In genomic region chr6:8462447-8462846, GRCm38 (mm10) we compare ENCODE assay signal across 32 mouse cellular contexts. TPM values are rescaled to one million over a fixed set of nuclear protein-coding genes. Genes with fewer than 3 reads are reported as not detected.
DNase-seq lines count a peak whose midpoint lies in the region; ATAC-seq and TF ChIP-seq lines count a peak whose summit lies in the region.
"Had no signal": no experiment of that assay in that cellular context is flagged by ENCODE, and none has a peak within 500 bp of the region (broad histone marks: within the 10 kb centered on the region; RNA-seq: fewer than 3 reads in every experiment).

No protein-coding gene starts in this region.

- 70% methylated on average over 2 of the region's 2 CpGs for WGBS in kidney, embryonic 16.5 days
- 79% methylated on average over 2 of the region's 2 CpGs for WGBS in intestine, embryonic 15.5 days
- 39% methylated on average over 2 of the region's 2 CpGs for WGBS in intestine, postnatal 0 days

- 0 out of 2 replicates have a peak, but pooled peaks cover under 1% of the 10 kb centered on the region for H3K4me1 ChIP-seq in kidney, embryonic 16.5 days (ENCODE audit: insufficient read depth, low read length)
- H3K4me1 ChIP-seq in intestine, embryonic 15.5 days (replicated peaks): no peaks in the 10 kb centered on the region
- no peaks in the 10 kb centered on the region for H3K4me1 ChIP-seq in intestine, postnatal 0 days (replicated peaks; ENCODE audit: control insufficient read depth, insufficient read depth, low read length)
- H3K4me1 ChIP-seq: embryonic facial prominence, embryonic 10.5 days; embryonic facial prominence, embryonic 13.5 days; heart, embryonic 10.5 days had no signal

- no peak overlapping the region for H3K9ac ChIP-seq in kidney, embryonic 16.5 days (replicated peaks; ENCODE audit: low read length)
- no peak overlapping the region for H3K9ac ChIP-seq in intestine, embryonic 15.5 days
- H3K9ac ChIP-seq in intestine, postnatal 0 days (ENCODE audit: low read depth, low read length): no peak overlapping the region
- H3K9ac ChIP-seq: embryonic facial prominence, embryonic 13.5 days; forebrain, embryonic 12.5 days; forebrain, embryonic 15.5 days; heart, embryonic 13.5 days; hindbrain, embryonic 14.5 days had no signal

- no peak overlapping the region for H3K27ac ChIP-seq in kidney, embryonic 16.5 days (ENCODE audit: low read length)
- no peak overlapping the region for H3K27ac ChIP-seq in intestine, embryonic 15.5 days
- H3K27ac ChIP-seq in intestine, postnatal 0 days (ENCODE audit: low read depth, low read length): no peak overlapping the region
- H3K27ac ChIP-seq: embryonic facial prominence, embryonic 10.5 days; embryonic facial prominence, embryonic 13.5 days; forebrain, embryonic 12.5 days; forebrain, embryonic 15.5 days; heart, adult 2 months; heart, embryonic 10.5 days; heart, embryonic 13.5 days; hindbrain, embryonic 14.5 days had no signal

- H3K36me3 ChIP-seq in kidney, embryonic 16.5 days (ENCODE audit: insufficient read depth, low read length): no peaks in the 10 kb centered on the region
- no peaks in the 10 kb centered on the region for H3K36me3 ChIP-seq in intestine, embryonic 15.5 days
- H3K36me3 ChIP-seq in intestine, postnatal 0 days (ENCODE audit: control insufficient read depth, insufficient read depth): no peaks in the 10 kb centered on the region
- H3K36me3 ChIP-seq: embryonic facial prominence, embryonic 10.5 days; embryonic facial prominence, embryonic 13.5 days; forebrain, embryonic 12.5 days; forebrain, embryonic 15.5 days; G1E; heart, embryonic 10.5 days; heart, embryonic 13.5 days had no signal

- peak; percentile 63; the same call in 1 of the 2 replicates for ATAC-seq in kidney, embryonic 16.5 days (ENCODE audit: low FRiP score, low TSS enrichment)
- ATAC-seq in intestine, embryonic 15.5 days: peak; percentile 63
- ATAC-seq in intestine, postnatal 0 days: peak; percentile 79
- ATAC-seq: forebrain, embryonic 15.5 days; Patski had no signal

- peak; percentile 59 for DNase-seq in kidney, adult 9 months
- DNase-seq in kidney, adult 18-20 months: no peak
- no peak for DNase-seq in kidney, postnatal 25 days
- DNase-seq in right cerebral cortex, postnatal 10 days (ENCODE audit: low spot score in 2 of 2): no peak
- DNase-seq in cerebellum, postnatal 4 days (ENCODE audit: low spot score in 2 of 2): no peak
- DNase-seq: adrenal gland, adult 2 months; adrenal gland, postnatal 14 days; B cell, adult 2 months; cerebellum, adult 11 months; cerebellum, adult 2 months; cerebellum, adult 9-11 months; cerebellum, postnatal 25 days; embryo, embryonic 11 days; gastrocnemius, postnatal 10 days; gastrocnemius, postnatal 36 days; heart, adult 2 months; heart, postnatal 14 days; heart, postnatal 4 days had no signal

- H3K9me3 ChIP-seq in kidney, embryonic 16.5 days (ENCODE audit: low read length): no peaks in the 10 kb centered on the region
- H3K9me3 ChIP-seq in intestine, embryonic 15.5 days: no peaks in the 10 kb centered on the region
- H3K9me3 ChIP-seq in intestine, postnatal 0 days (ENCODE audit: control insufficient read depth): no peaks in the 10 kb centered on the region
- H3K9me3 ChIP-seq: embryonic facial prominence, embryonic 10.5 days; embryonic facial prominence, embryonic 13.5 days; forebrain, embryonic 12.5 days; forebrain, embryonic 15.5 days; G1E; heart, embryonic 10.5 days; heart, embryonic 13.5 days had no signal

- no peaks in the 10 kb centered on the region for H3K27me3 ChIP-seq in kidney, embryonic 16.5 days (ENCODE audit: insufficient read depth, low read length)
- H3K27me3 ChIP-seq in intestine, embryonic 15.5 days (replicated peaks): no peaks in the 10 kb centered on the region
- H3K27me3 ChIP-seq in intestine, postnatal 0 days (replicated peaks; ENCODE audit: control insufficient read depth, insufficient read depth, low read length): no peaks in the 10 kb centered on the region
- H3K27me3 ChIP-seq: CH12.LX; embryonic facial prominence, embryonic 13.5 days; forebrain, embryonic 15.5 days; heart, embryonic 13.5 days; Patski had no signal

- H3K4me3 ChIP-seq in kidney, embryonic 16.5 days (ENCODE audit: low read length): no peak overlapping the region
- H3K4me3 ChIP-seq in intestine, embryonic 15.5 days (replicated peaks): no peak overlapping the region
- no peak overlapping the region for H3K4me3 ChIP-seq in intestine, postnatal 0 days (ENCODE audit: low read depth, low read length)
- H3K4me3 ChIP-seq: embryonic facial prominence, embryonic 10.5 days; embryonic facial prominence, embryonic 13.5 days; erythroblast, embryonic 14.5 days; forebrain, embryonic 12.5 days; forebrain, embryonic 15.5 days; heart, adult 2 months; heart, embryonic 10.5 days; heart, embryonic 13.5 days had no signal

- no peak overlapping the region for H3K4me2 ChIP-seq in kidney, embryonic 16.5 days (replicated peaks; ENCODE audit: low read depth, low read length)
- no peak overlapping the region for H3K4me2 ChIP-seq in intestine, embryonic 15.5 days (replicated peaks)
- H3K4me2 ChIP-seq in intestine, postnatal 0 days (replicated peaks; ENCODE audit: low read depth): no peak overlapping the region
- H3K4me2 ChIP-seq: embryonic facial prominence, embryonic 13.5 days; forebrain, embryonic 12.5 days; forebrain, embryonic 15.5 days; heart, embryonic 13.5 days; hindbrain, embryonic 14.5 days had no signal

- TF ChIP-seq CTCF in intestine, postnatal 0 days (IDR thresholded peaks at IDR 0.05; ENCODE audit: low read depth): no peak

RNA-seq across cellular contexts. Expression of gene Glcci1, which starts 47.0 kb away (rescaled TPM):
- polyA plus RNA-seq in kidney, embryonic 16.5 days (2015; fragmentation: Nextera tagmentation; extraction: Ambion mirVana): 6.3 and 7.9 TPM in 2 replicates
- 5.8 and 6.3 TPM in 2 replicates for polyA plus RNA-seq in intestine, embryonic 15.5 days (2015; fragmentation: Nextera tagmentation; extraction: Ambion mirVana)
- polyA plus RNA-seq in intestine, postnatal 0 days (2015; fragmentation: Nextera tagmentation; extraction: Ambion mirVana): 3.8 and 3.9 TPM in 2 replicates
